Mouse (Mus musculus) MEL (cell line): ENCODE measurements around the gene Dhrs13. TPM values are rescaled to one million over a fixed set of nuclear protein-coding genes. Genes with fewer than 3 reads are reported as not detected.
A peak's percentile ranks its signal among the peaks of the same experiment; 100 is the strongest.

Experiments used
- DNase-seq: peaks from one replicate; pipeline ENCODE4 v3.0.0; 2011; ENCODE audit warnings: low read depth, low spot score
- H3K27ac ChIP-seq: 2 replicates; pipeline ENCODE4 v1.5.1; 2012; ENCODE audit warnings: low read depth, mild to moderate bottlenecking, control low read depth, low read length, moderate library complexity; ENCODE audit not compliant: control insufficient read depth
- H3K27me3 ChIP-seq, 2 experiments: fragments of 150-350 bp in 1 of 2; sonication (generic) in 1 of 2; 2 replicates each; pipeline ENCODE4 v1.6.1; 2012; ENCODE audit warnings: low read length in 2 of 2, mild to moderate bottlenecking in 2 of 2, improper control_type of control experiment in 1 of 2, moderate library complexity in 1 of 2; ENCODE audit not compliant: insufficient read depth in 2 of 2, control insufficient read depth in 1 of 2
- H3K36me3 ChIP-seq, 2 experiments: 2 replicates each; pipeline ENCODE4 v1.6.1; 2012 to 2014; ENCODE audit warnings: low read length in 2 of 2, improper control_type of control experiment in 1 of 2, inconsistent platforms in 1 of 2, mild to moderate bottlenecking in 1 of 2; ENCODE audit not compliant: insufficient read depth in 2 of 2, control insufficient read depth in 1 of 2
- H3K4me1 ChIP-seq, 2 experiments: fragments of 150-350 bp in 1 of 2; sonication (generic) in 1 of 2; 2 replicates each; pipeline ENCODE4 v1.6.1; 2012; ENCODE audit warnings: low read length in 2 of 2, improper control_type of control experiment in 1 of 2, mild to moderate bottlenecking in 1 of 2; ENCODE audit not compliant: insufficient read depth in 2 of 2, control insufficient read depth in 1 of 2
- H3K4me3 ChIP-seq, 2 experiments: fragments of 150-350 bp in 1 of 2; sonication (generic) in 1 of 2; 2 replicates each; pipeline ENCODE4 v1.5.1; 2012; ENCODE audit warnings: low read depth in 2 of 2, low read length in 2 of 2, mild to moderate bottlenecking in 2 of 2, moderate library complexity in 2 of 2, control low read depth in 1 of 2, improper control_type of control experiment in 1 of 2; ENCODE audit not compliant: control insufficient read depth in 1 of 2, insufficient read depth in 1 of 2
- H3K79me2 ChIP-seq: 2 replicates; pipeline ENCODE4 v1.6.1; 2012; ENCODE audit warnings: mild to moderate bottlenecking, low read length, moderate library complexity; ENCODE audit not compliant: control insufficient read depth, poor library complexity, insufficient read depth
- H3K9ac ChIP-seq: 2 replicates; pipeline ENCODE4 v1.6.1; 2012; ENCODE audit warnings: low read depth, mild to moderate bottlenecking, control low read depth, low read length, moderate library complexity; ENCODE audit not compliant: control insufficient read depth, poor library complexity, severe bottlenecking
- H3K9me3 ChIP-seq: fragments of 150-350 bp; sonication (generic); replicated peaks from 2 replicates; pipeline ENCODE4 v1.6.1; 2012; ENCODE audit warnings: mild to moderate bottlenecking, low read length, improper control_type of control experiment, moderate library complexity; ENCODE audit not compliant: insufficient read depth
- BHLHE40 ChIP-seq: IDR thresholded peaks from 2 replicates; pipeline ENCODE4 v1.6.1; 2012; ENCODE audit warnings: low read depth, mild to moderate bottlenecking, inconsistent platforms, low read length, improper control_type of control experiment, borderline replicate concordance
- CHD1 ChIP-seq: IDR thresholded peaks from 2 replicates; pipeline ENCODE4 v1.6.1; 2012; ENCODE audit warnings: low read depth, mild to moderate bottlenecking, inconsistent platforms, low read length, improper control_type of control experiment
- CHD2 ChIP-seq: IDR thresholded peaks from 2 replicates; pipeline ENCODE4 v1.6.1; 2011; ENCODE audit warnings: low read length, improper control_type of control experiment
- CTCF ChIP-seq, 3 experiments: IDR thresholded peaks in 2 of 3; conservative IDR thresholded peaks in 1 of 3; 2 replicates each; pipeline ENCODE4 v1.5.1; 2011 to 2012; ENCODE audit warnings: low read length in 3 of 3, low read depth in 2 of 3, mild to moderate bottlenecking in 2 of 3, improper control_type of control experiment in 1 of 3, inconsistent platforms in 1 of 3, mixed read lengths in 1 of 3, moderate library complexity in 1 of 3; ENCODE audit not compliant: control insufficient read depth in 1 of 3, insufficient read depth in 1 of 3, poor library complexity in 1 of 3, severe bottlenecking in 1 of 3
- E2F4 ChIP-seq: IDR thresholded peaks from 2 replicates; pipeline ENCODE4 v1.6.1; 2011; ENCODE audit warnings: low read depth, low read length, improper control_type of control experiment, borderline replicate concordance
- ELF1 ChIP-seq: IDR thresholded peaks from 2 replicates; pipeline ENCODE4 v1.6.1; 2014; ENCODE audit warnings: low read depth, mild to moderate bottlenecking, inconsistent platforms, low read length, improper control_type of control experiment, moderate library complexity
- GABPA ChIP-seq: IDR thresholded peaks from 2 replicates; pipeline ENCODE4 v1.6.1; 2012; ENCODE audit warnings: low read depth, mild to moderate bottlenecking, inconsistent platforms, low read length, improper control_type of control experiment, moderate library complexity
- GATA1 ChIP-seq: IDR thresholded peaks from 2 replicates; pipeline ENCODE4 v1.6.1; 2011; ENCODE audit warnings: low read depth, low read length, improper control_type of control experiment
- HCFC1 ChIP-seq: IDR thresholded peaks from 2 replicates; pipeline ENCODE4 v1.6.1; 2012; ENCODE audit warnings: low read depth, mild to moderate bottlenecking, inconsistent platforms, low read length, improper control_type of control experiment, moderate library complexity
- JUND ChIP-seq: IDR thresholded peaks from 2 replicates; pipeline ENCODE4 v1.6.1; 2011; ENCODE audit warnings: low read depth, mild to moderate bottlenecking, improper control_type of control experiment, low read length
- KAT2A ChIP-seq: conservative IDR thresholded peaks from 2 replicates; pipeline ENCODE4 v1.6.1; 2012; ENCODE audit warnings: low read depth, low read length, improper control_type of control experiment, inconsistent platforms
- MAFK ChIP-seq: IDR thresholded peaks from 2 replicates; pipeline ENCODE4 v1.6.1; 2011; ENCODE audit warnings: low read depth, mild to moderate bottlenecking, low read length, improper control_type of control experiment, borderline replicate concordance
- MAX ChIP-seq: IDR thresholded peaks from 2 replicates; pipeline ENCODE4 v1.6.1; 2011; ENCODE audit warnings: low read length, improper control_type of control experiment
- MXI1 ChIP-seq: IDR thresholded peaks from 2 replicates; pipeline ENCODE4 v1.6.1; 2011; ENCODE audit warnings: mild to moderate bottlenecking, low read depth, low read length, improper control_type of control experiment
- MYB ChIP-seq: IDR thresholded peaks from 2 replicates; pipeline ENCODE4 v1.6.1; 2011; ENCODE audit warnings: mild to moderate bottlenecking, low read depth, low read length, improper control_type of control experiment
- NELFE ChIP-seq: IDR thresholded peaks from 2 replicates; pipeline ENCODE4 v1.6.1; 2011; ENCODE audit warnings: low read depth, low read length, improper control_type of control experiment
- NRF1 ChIP-seq: IDR thresholded peaks from 2 replicates; pipeline ENCODE4 v1.6.1; 2014; ENCODE audit warnings: low read depth, mild to moderate bottlenecking, inconsistent platforms, low read length, improper control_type of control experiment, moderate library complexity; ENCODE audit not compliant: poor library complexity, insufficient read depth, severe bottlenecking
- POLR2A ChIP-seq, 2 experiments: IDR thresholded peaks; 2 replicates each; pipeline ENCODE4 v1.6.1; 2011 to 2012; ENCODE audit warnings: low read length in 2 of 2, mild to moderate bottlenecking in 2 of 2, control low read depth in 1 of 2, improper control_type of control experiment in 1 of 2, low read depth in 1 of 2, moderate library complexity in 1 of 2; ENCODE audit not compliant: control insufficient read depth in 1 of 2, insufficient read depth in 1 of 2, poor library complexity in 1 of 2
- POLR2AphosphoS2 ChIP-seq: IDR thresholded peaks from 2 replicates; pipeline ENCODE4 v1.6.1; 2011; ENCODE audit warnings: low read length, improper control_type of control experiment
- RAD21 ChIP-seq: IDR thresholded peaks from 2 replicates; pipeline ENCODE4 v1.6.1; 2011; ENCODE audit warnings: mild to moderate bottlenecking, low read depth, low read length, improper control_type of control experiment
- RCOR1 ChIP-seq: IDR thresholded peaks from 2 replicates; pipeline ENCODE4 v1.6.1; 2012; ENCODE audit warnings: low read depth, mild to moderate bottlenecking, inconsistent platforms, low read length, improper control_type of control experiment
- SIN3A ChIP-seq: IDR thresholded peaks from 2 replicates; pipeline ENCODE4 v1.6.1; 2012; ENCODE audit warnings: low read length, improper control_type of control experiment, inconsistent platforms
- SMC3 ChIP-seq: IDR thresholded peaks from 2 replicates; pipeline ENCODE4 v1.6.1; 2011; ENCODE audit warnings: low read depth, low read length, improper control_type of control experiment
- TAL1 ChIP-seq: IDR thresholded peaks from 2 replicates; pipeline ENCODE4 v1.6.1; 2012; ENCODE audit warnings: mild to moderate bottlenecking, inconsistent platforms, low read length, moderate library complexity, mixed read lengths
- TBP ChIP-seq: IDR thresholded peaks from 2 replicates; pipeline ENCODE4 v1.8.0; 2011; ENCODE audit warnings: low read depth, low read length, improper control_type of control experiment
- TCF12 ChIP-seq: IDR thresholded peaks from 2 replicates; pipeline ENCODE4 v1.6.1; 2014; ENCODE audit warnings: low read depth, mild to moderate bottlenecking, inconsistent platforms, low read length, improper control_type of control experiment, moderate library complexity
- UBTF ChIP-seq: IDR thresholded peaks from 2 replicates; pipeline ENCODE4 v1.6.1; 2012; ENCODE audit warnings: low read depth, mild to moderate bottlenecking, inconsistent platforms, low read length, improper control_type of control experiment, moderate library complexity, borderline replicate concordance; ENCODE audit not compliant: insufficient read depth
- USF1 ChIP-seq: IDR thresholded peaks from 2 replicates; pipeline ENCODE4 v1.6.1; 2014; ENCODE audit warnings: low read depth, mild to moderate bottlenecking, inconsistent platforms, low read length, improper control_type of control experiment, moderate library complexity
- USF2 ChIP-seq, 2 experiments: IDR thresholded peaks; 2 replicates each; pipeline ENCODE4 v1.6.1; 2011 to 2012; ENCODE audit warnings: improper control_type of control experiment in 2 of 2, low read length in 2 of 2, borderline replicate concordance in 1 of 2, inconsistent platforms in 1 of 2, low read depth in 1 of 2, mild to moderate bottlenecking in 1 of 2; ENCODE audit not compliant: insufficient read depth in 1 of 2
- ZKSCAN1 ChIP-seq: IDR thresholded peaks from 2 replicates; pipeline ENCODE4 v1.6.1; 2012; ENCODE audit warnings: low read depth, mild to moderate bottlenecking, inconsistent platforms, low read length, improper control_type of control experiment, moderate library complexity
- ZMIZ1 ChIP-seq: IDR thresholded peaks from 2 replicates; pipeline ENCODE4 v1.6.1; 2012; ENCODE audit warnings: low read depth, mild to moderate bottlenecking, inconsistent platforms, low read length, improper control_type of control experiment, moderate library complexity
- ZNF384 ChIP-seq: IDR thresholded peaks from 2 replicates; pipeline ENCODE4 v1.6.1; 2012; ENCODE audit warnings: low read depth, mild to moderate bottlenecking, inconsistent platforms, low read length, improper control_type of control experiment
- polyA plus RNA-seq, 2 experiments: library from polyadenylated mRNA; stranded (reverse) in 1 of 2; unstranded in 1 of 2; fragments of >175 nt in 1 of 2; fragments of >200 nt in 1 of 2; gene quantifications; 2 replicates each; pipeline versions ENCODE4 v1.2.1 to v1.2.4; 2012; ENCODE audit warnings: low replicate concordance in 2 of 2, low read depth in 1 of 2; ENCODE audit not compliant: insufficient read length in 2 of 2, insufficient read depth in 1 of 2, missing spikeins in 1 of 2
- total RNA-seq: library from RNA; depleted of rRNA; stranded (reverse); fragments of 300-350 nt; gene quantifications from 2 replicates; pipeline ENCODE4 v1.2.3, GENCODE M21; 2012

The Dhrs13 gene
- total and polyA plus RNA-seq, 3 experiments: 27.9 to 36.7 TPM; not detected in 1

DNA sequence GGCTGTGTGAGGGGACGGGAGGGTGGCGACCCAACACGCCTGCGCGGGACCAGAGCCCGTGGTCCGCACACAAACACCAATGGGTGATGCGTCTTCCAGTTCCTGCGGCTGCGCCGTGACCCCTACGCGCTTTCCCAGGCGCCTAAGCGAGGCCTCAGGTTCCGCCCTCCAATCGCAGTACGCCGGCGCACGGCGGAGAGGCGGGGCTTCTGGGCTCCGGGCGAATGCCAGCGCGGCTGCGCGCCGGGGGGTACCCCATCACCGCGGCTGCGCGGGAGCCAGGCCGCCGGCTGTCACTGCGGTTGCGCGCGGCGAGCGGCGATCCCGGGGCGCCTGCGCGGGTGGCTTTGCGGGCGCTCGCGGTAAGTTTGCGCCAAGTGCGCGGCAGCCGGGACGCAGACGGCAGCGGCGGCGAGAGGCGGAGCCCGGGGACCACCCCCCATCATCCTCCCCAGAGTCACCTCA, 49.6 kb upstream of the Dhrs13 start, which contains the start of gene Phf12 (continued):
- no peak for TF ChIP-seq BHLHE40
- TF ChIP-seq KAT2A: peak; percentile 98
- TF ChIP-seq USF2 (IDR thresholded peaks at IDR 0.05; ENCODE audit: borderline replicate concordance in 1 of 2, insufficient read depth in 1 of 2, low read depth in 1 of 2, low read length in 2 of 2): no peak
- no peak for TF ChIP-seq SMC3
- 0 out of 2 replicates have a peak, but pooled peaks have one; percentile 30 for TF ChIP-seq E2F4
- peak; percentile 89 for TF ChIP-seq ELF1
- no peak for TF ChIP-seq MAX
- TF ChIP-seq ZNF384: no peak
- TF ChIP-seq, all 39 proteins: peak for 15

DNA sequence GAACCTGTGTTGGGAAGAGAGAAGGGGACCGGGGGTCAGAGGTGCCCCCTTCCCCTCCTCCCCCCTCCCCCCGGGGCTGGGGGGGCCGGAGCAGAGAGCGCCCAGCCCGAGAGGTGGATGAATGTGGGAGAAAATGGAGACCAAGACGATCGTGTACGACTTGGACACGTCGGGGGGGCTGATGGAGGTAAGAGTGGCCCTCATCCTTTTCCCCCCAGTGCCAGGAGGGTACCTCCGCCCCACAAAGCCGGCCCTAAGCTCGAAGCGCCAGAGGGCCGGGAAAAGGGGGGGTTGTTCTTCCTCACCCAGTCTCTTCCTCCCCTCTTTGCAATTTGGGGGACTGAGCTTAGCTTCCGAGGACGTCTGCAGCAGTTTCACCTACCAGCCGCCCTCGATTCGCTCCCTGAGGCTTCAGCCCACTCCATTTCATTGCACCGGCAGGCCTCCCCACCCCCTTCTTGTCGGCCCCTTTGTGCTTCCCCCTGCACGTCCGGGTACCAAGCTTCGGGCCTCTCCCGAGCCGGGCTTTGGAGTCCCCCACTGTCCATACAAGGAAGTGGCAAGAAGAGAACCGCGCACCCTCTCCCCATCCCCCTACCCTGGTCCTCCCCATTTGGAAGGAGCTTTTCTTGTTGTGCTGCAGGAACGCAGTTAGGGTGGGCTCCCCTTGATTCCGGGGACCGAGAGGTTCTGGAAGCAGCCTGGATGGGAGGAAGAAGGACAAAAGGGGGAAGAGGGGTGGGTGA, 48.7 kb upstream of the Dhrs13 start:
- peak overlapping the region; percentile 98 for H3K9ac ChIP-seq
- peak; percentile 83 for DNase-seq
- peak overlapping the region; percentile 88 to 93 for H3K4me3 ChIP-seq
- H3K27me3 ChIP-seq: no peaks in the 10 kb centered on the region
- peak overlapping the region; percentile 77 for H3K27ac ChIP-seq
- peaks cover 0 to 15% of the 10 kb centered on the region in 2 experiments; a peak in 2 of 4 replicates for H3K4me1 ChIP-seq
- H3K79me2 ChIP-seq: peaks cover 44% of the 10 kb centered on the region
- no peaks in the 10 kb centered on the region for H3K9me3 ChIP-seq
- peaks cover 7 to 24% of the 10 kb centered on the region in 2 experiments for H3K36me3 ChIP-seq
- TF ChIP-seq NELFE (peak; percentile 14), POLR2A (IDR thresholded peaks at IDR 0.05; ENCODE audit: control insufficient read depth in 1 of 2, insufficient read depth in 1 of 2, low read depth in 1 of 2, low read length in 2 of 2, poor library complexity in 1 of 2) (0 out of 4 replicates have a peak, but pooled peaks of 1 of the 2 experiments have one; percentile 31), TBP (no peak), BHLHE40 (no peak), TAL1 (no peak), NRF1 (0 out of 2 replicates have a peak, but pooled peaks have one; percentile 11), MAFK (no peak), E2F4 (no peak), HCFC1 (peak; percentile 62), CTCF (IDR thresholded peaks at IDR 0.05 in 2 of 3, conservative IDR thresholded peaks at IDR 0.05 in 1 of 3; ENCODE audit: control insufficient read depth in 1 of 3, insufficient read depth in 1 of 3, low read depth in 2 of 3, low read length in 3 of 3, poor library complexity in 1 of 3, severe bottlenecking in 1 of 3) (0 out of 6 replicates have a peak, but pooled peaks of 1 of the 3 experiments have one; percentile 0), ZNF384 (no peak), GATA1 (no peak), POLR2AphosphoS2 (no peak), ZKSCAN1 (no peak), USF2 (IDR thresholded peaks at IDR 0.05; ENCODE audit: borderline replicate concordance in 1 of 2, insufficient read depth in 1 of 2, low read depth in 1 of 2, low read length in 2 of 2) (no peak), USF1 (no peak), ELF1 (peak; percentile 75), CHD1 (no peak), SMC3 (no peak), RAD21 (no peak), JUND (no peak), RCOR1 (0 out of 2 replicates have a peak, but pooled peaks have one; percentile 18), SIN3A (peak; percentile 62), MYB (no peak), UBTF (no peak), GABPA (no peak), TCF12 (0 out of 2 replicates have a peak, but pooled peaks have one; percentile 29), CHD2 (peak; percentile 31; the same call in 1 of the 2 replicates), ZMIZ1 (no peak), MXI1 (no peak; the same call in 1 of the 2 replicates)
